Mouse (Mus musculus) CD4-positive, CD25-positive, alpha-beta regulatory T cell (primary cell): Measurements from ENCODE around the gene Selp. TPM values are rescaled to one million over a fixed set of nuclear protein-coding genes. Genes with fewer than 3 reads are reported as not detected.

ENCODE experiments used
- polyA plus RNA-seq: library from polyadenylated mRNA; unstranded; fragments of 100-300 nt; shearing (Covaris generic); gene quantifications from one replicate; pipeline ENCODE4 v1.2.1, GENCODE M21; 2017

Gene Selp
- polyA plus RNA-seq = 5.9 TPM

DNA sequence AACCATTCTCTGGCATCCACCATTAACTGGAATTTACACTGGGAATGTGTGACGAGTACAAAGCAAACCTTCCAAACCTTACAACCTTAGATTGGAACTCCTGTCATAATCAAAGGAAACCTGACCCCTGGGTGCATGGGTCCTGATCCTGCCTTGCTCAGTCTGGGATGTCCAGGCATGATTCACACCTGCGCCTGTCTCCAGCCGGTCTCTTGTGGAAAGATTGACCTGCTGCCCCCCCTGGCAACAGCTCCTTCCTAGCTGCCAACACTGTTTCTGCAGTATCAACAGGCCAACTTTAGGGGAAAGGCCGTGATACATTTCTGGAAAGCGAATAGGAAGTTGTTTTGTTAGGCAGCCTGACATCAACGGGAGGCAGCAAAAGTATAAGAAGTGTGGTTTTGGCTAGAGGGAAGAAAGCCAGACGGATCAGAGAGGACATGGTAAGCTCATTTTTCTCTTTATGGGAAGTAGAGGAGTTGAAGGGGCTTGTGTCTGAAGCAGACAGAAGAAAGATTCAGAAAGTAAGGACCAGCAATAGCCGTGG lies at the start of gene Selp:
Selp (plus strand) TSS at position 318 of the 547 bp plus-strand sequence.

DNA sequence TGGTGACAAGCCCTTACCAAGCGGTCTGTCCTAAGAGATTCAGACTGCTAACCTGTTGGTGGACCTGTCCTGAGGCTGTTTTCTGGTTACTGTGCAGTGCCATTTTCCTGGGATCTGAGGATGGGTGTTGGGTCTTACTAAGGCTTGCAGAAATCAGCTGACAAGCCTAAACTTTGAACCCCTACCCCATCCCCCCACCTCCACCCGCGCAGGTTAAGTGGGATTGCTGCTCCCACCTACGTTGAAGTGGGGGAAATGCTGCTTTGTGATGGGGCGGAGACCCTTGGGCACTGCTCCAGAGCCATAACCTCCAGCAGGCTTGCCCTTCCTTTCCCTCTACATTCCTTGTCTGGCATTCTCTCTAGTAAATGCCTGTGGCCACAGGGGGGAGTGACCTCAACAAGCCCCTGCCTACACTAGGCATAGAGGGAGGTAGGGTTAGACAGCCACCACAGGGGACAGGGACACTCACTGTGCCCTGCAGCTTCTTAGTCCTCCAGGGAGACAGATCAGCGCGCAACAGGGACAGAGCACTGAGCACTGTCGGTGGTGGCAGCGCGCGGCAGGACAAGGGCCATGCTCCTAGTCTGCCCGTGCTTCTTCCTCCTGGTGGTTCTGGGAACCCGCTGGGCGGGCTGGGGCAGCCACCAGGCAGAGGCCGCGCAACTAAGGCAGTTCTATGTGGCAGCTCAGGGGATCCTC lies 36.5 kb downstream of the Selp start, which contains the start of gene F5:
F5 (plus strand) TSS at position 452 of the 702 bp plus-strand sequence.

Other genes with a start within 250 kb of the Selp start
- gene Scyl3, start 186.2 kb upstream of the Selp start, polyA plus RNA-seq = 48.2 TPM
- 2.7 TPM for gene BC055324, start 120.5 kb upstream of the Selp start, polyA plus RNA-seq
- gene Mettl18, start 120.4 kb upstream of the Selp start, polyA plus RNA-seq = 22.5 TPM
- gene Sele, start 67.0 kb upstream of the Selp start, polyA plus RNA-seq = 0.66 TPM
- 1,155 TPM for gene Sell, start 53.3 kb upstream of the Selp start, polyA plus RNA-seq
- gene F5, start 36.6 kb downstream of the Selp start, polyA plus RNA-seq = 0.06 TPM
- 6.3 TPM for gene Slc19a2, start 133.8 kb downstream of the Selp start, polyA plus RNA-seq
- gene Ccdc181, start 160.3 kb downstream of the Selp start, polyA plus RNA-seq = 7.8 TPM
- 12.2 TPM for gene Nme7, start 188.9 kb downstream of the Selp start, polyA plus RNA-seq
- gene Blzf1, start 192.2 kb downstream of the Selp start, polyA plus RNA-seq = 16.5 TPM